Mouse (Mus musculus) cerebellum, adult 2 months (tissue): ENCODE results near the gene Myoc. TPM values are rescaled to one million over a fixed set of nuclear protein-coding genes. Genes with fewer than 3 reads are reported as not detected.

Experiments
- DNase-seq, 2 experiments: peaks; one replicate each; pipeline ENCODE4 v3.0.0; 2021
- H3K27ac ChIP-seq: fragments of 200-500 bp; 2 replicates; pipeline ENCODE4 v1.5.1; 2012; ENCODE audit warnings: low read length, control low read depth, inconsistent platforms; ENCODE audit not compliant: insufficient read depth
- H3K27me3 ChIP-seq: fragments of 200-500 bp; 2 replicates; pipeline ENCODE4 v1.6.1; 2012; ENCODE audit warnings: inconsistent platforms, mild to moderate bottlenecking, low read length, moderate library complexity; ENCODE audit not compliant: control insufficient read depth, insufficient read depth
- H3K4me1 ChIP-seq: fragments of 200-500 bp; 2 replicates; pipeline ENCODE4 v1.6.1; 2011; ENCODE audit warnings: low read length; ENCODE audit not compliant: control insufficient read depth, insufficient read depth
- H3K4me3 ChIP-seq: fragments of 200-500 bp; replicated peaks from 2 replicates; pipeline ENCODE3; 2011; ENCODE audit warnings: mild to moderate bottlenecking, low read depth, low read length, control low read depth; ENCODE audit not compliant: insufficient read depth
- CTCF ChIP-seq: fragments of 200-500 bp; IDR thresholded peaks from 2 replicates; pipeline ENCODE4 v1.5.1; 2011; ENCODE audit warnings: low read depth, mild to moderate bottlenecking, control low read depth, low read length, moderate library complexity, borderline replicate concordance; ENCODE audit not compliant: insufficient read depth
- POLR2A ChIP-seq: fragments of 200-500 bp; IDR thresholded peaks from 2 replicates; pipeline ENCODE4 v1.6.1; 2011; ENCODE audit warnings: low read length, control low read depth, borderline replicate concordance; ENCODE audit not compliant: insufficient read depth
- WGBS: fragments of 180-500 bp; shearing (Covaris S2); methylation state at CpG from one replicate; pipeline ENCODE4 v1.1.7; 2018; 5-methylcytosine and 5-hydroxymethylcytosine counted together
- polyA plus RNA-seq: library from polyadenylated mRNA; depleted of rRNA; stranded (reverse); fragments of >200 nt; gene quantifications from 2 replicates; pipeline ENCODE4 v1.2.3, GENCODE M21; 2012; rRNA removed

The Myoc gene
- polyA plus RNA-seq, 1 experiment: 5.1 TPM

DNA sequence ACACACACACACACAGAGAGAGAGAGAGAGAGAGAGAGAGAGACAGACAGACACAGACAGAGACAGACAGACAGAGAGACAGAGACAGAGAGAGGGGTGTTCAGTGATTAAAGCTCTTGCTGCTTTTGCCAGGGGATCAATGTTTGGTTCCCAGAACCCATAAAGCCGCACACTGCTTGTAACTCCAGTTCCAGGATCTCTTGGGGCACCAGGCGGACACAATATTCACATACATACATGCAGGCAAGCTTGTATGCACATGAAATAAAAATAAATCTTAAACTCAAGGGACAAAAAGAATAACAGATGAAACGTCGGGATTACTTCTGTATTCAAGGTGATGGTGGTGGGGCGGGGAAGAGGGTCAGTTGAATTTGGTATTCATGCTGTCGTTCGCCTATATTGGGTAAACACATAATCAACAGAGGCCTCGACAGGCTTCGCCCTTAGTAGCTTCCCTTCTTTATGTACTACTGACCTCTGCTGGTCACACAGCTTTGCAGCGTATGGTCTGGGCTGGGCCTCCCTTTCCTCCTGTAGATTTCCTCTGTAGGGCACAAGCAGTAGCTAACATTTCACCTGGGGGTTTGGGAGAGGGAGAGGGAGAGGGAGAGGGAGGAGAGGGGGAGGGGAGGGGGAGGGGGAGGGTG lies 26.0 kb downstream of the Myoc start:
- H3K4me1 ChIP-seq: no peaks in the 10 kb centered on the region
- no peak overlapping the region for H3K4me3 ChIP-seq
- TF ChIP-seq POLR2A (no peak), CTCF (peak; percentile 94)
- no peak overlapping the region for H3K27ac ChIP-seq
- H3K27me3 ChIP-seq: no peaks in the 10 kb centered on the region
- DNase-seq: peak; percentile 75
- 12% methylated on average over 10 of the region's 10 CpGs for WGBS

DNA sequence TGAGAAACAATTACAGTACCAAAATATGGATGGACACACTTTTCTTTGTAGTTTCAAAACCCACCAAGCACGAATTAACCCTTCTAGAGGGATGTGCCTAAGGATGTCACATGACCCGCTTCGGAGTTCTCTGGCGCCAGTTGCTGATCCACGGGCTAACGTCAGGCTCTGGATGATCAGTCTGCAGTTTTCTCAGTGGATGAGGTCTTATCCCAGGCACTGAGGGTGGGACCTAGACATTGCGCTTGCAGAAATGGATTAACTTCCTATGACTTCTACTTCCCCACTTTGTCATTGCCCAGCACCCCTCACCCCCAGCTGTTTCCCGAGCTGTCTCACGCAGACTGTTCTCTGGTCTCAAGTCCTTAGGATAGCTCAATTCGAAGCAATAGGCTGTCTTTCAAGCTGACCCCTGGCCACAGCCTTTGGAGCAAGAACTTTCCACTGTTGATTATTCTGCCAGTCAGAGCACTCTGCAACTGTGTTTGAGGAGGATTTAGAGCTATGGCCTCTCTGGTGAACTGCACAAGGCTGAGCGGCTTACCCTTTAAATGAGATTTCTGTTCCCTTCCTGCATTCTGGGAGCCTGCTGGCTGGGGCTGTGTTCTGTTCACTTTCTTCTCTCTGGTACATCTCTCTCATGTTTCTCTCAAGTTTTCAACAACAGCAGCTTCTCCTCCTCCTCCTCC lies 26.7 kb downstream of the Myoc start:
- Histone ChIP-seq H3K27me3 (no peaks in the 10 kb centered on the region), H3K4me3 (no peak overlapping the region), H3K27ac (no peak overlapping the region), H3K4me1 (no peaks in the 10 kb centered on the region)
- 6% methylated on average over 11 of the region's 11 CpGs for WGBS
- no peak for TF ChIP-seq POLR2A
- no peak for TF ChIP-seq CTCF
- DNase-seq: peak in 1 of 2 experiments; percentile 15

DNA sequence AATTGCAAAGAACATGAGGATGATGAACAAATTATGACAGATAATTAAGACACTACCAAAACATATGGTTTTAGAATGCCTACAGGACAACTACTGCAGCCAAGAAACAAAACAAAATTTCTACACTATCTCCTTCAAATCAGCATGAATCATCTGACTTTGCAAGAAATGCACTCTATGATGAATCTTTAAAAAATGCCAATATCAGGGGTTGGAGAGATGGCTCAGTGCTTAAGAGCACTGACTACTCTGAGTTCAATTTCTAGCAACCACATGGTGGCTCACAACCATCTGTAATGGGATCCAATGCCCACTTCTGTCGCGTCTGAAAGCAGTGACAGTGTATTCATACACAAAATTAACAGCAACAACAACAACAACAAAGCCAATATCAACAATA lies 54.8 kb downstream of the Myoc start:
- no peaks in the 10 kb centered on the region for H3K27me3 ChIP-seq
- 75% methylated on average over 2 of the region's 2 CpGs for WGBS
- no peak overlapping the region for H3K4me3 ChIP-seq
- no peaks in the 10 kb centered on the region for H3K4me1 ChIP-seq
- TF ChIP-seq POLR2A: no peak
- TF ChIP-seq CTCF: no peak
- no peak overlapping the region for H3K27ac ChIP-seq
- DNase-seq: no peak

DNA sequence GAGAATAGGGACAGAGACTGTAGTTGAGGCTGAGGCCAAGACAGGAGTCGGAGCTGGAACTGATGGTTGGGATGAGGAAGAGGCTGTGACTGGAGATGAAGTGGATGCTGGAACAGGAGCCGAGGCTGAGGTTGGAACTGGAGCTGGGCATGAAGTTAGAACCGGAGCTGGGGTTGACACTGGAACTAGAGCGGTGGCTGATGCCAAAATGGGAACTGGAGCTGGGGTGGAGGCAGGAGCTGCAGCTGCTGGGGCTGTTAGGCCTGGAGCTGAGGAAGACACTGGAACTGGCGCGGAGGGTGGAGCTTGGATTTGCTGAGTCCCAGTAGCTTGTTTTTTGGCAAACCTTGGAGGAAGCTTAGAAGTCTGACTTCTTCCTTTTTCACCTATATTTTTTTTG lies 58.9 kb downstream of the Myoc start:
- Histone ChIP-seq H3K4me3 (no peak overlapping the region), H3K27ac (no peak overlapping the region), H3K4me1 (no peaks in the 10 kb centered on the region), H3K27me3 (no peaks in the 10 kb centered on the region)
- no peak for DNase-seq
- TF ChIP-seq CTCF (no peak), POLR2A (no peak)
- 89% methylated on average over 6 of the region's 6 CpGs for WGBS

Other genes starting within 250 kb of the Myoc start
- gene Dnm3, start 161.1 kb upstream of the Myoc start, polyA plus RNA-seq: 93.6 and 94.3 TPM in 2 replicates
- gene Mettl13, start 90.6 kb upstream of the Myoc start, polyA plus RNA-seq: 10.3 and 10.6 TPM in 2 replicates
- gene Vamp4, start 68.6 kb upstream of the Myoc start, polyA plus RNA-seq: 73.3 and 75.2 TPM in 2 replicates
- gene Myocos, start 19.1 kb downstream of the Myoc start, polyA plus RNA-seq: not detected in 2 replicates
- gene Prrc2c, start 101.4 kb downstream of the Myoc start, polyA plus RNA-seq: 49.5 and 52.3 TPM in 2 replicates
- gene Fmo4, start 174.8 kb downstream of the Myoc start, polyA plus RNA-seq: 0.07 TPM in 1 of 2 replicates, not detected in the other
- gene Fmo1, start 227.5 kb downstream of the Myoc start, polyA plus RNA-seq: 7.1 and 7.3 TPM in 2 replicates